Mouse (Mus musculus): ENCODE results near the gene Mpp3.

DNA sequence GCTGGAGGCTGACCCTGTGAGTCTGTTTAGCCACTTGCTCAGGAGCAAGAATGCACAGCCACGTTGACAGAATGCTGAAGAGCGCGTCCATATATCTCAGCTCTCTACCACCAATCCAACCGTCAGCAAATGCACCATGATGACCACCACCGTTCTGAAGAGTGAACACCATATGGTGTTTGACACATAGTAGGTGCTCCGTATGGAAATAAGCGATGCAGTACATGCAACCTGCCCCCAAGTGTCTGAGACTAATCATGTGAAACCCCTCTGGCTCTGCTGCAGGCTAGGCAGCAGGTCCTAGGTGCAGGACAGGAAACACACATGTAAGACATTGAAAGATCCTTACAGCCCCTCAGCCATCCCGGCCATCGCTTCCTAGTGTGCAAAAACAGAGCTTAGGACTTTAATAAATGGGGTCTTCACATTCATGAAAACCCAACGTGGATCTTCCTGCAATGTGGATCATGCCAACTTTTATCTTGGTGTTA, 44.8 kb downstream of the Mpp3 start:
- TF ChIP-seq EP300 (IDR thresholded peaks at IDR 0.05; ENCODE audit: low read depth): no peak
- TF ChIP-seq CTCF (IDR thresholded peaks at IDR 0.05; ENCODE audit: low read depth): no peak
